In the genomic region with DNA sequence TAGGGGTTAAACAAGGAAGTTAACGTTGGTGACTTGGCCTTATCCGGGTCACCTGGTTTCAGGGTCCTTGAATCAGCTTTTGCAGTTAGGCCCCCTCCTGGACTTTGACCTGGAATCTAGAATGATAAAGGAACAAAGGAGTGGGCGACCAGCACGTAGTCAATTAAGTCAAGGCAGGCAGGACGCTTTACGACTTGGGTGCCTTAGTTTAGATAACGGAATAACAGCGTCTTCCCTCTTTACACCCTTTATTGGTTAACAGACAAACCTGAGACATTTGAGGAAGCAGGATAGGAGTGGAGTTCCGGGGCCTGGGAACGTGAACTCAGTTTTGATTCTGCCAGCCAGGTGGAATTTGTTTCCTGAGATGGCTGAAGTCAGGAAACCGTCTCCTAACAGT, we compare ENCODE assay signal across 40 mouse cellular contexts. TPM values are rescaled to one million over a fixed set of nuclear protein-coding genes. Genes with fewer than 3 reads are reported as not detected.
"Had no signal": no experiment of that assay in that cellular context is flagged by ENCODE, and none has a peak within 500 bp of the region (broad histone marks: within the 10 kb centered on the region; RNA-seq: fewer than 3 reads in every experiment).

No protein-coding gene starts in this region.

- H3K4me3 ChIP-seq: gastrocnemius, adult 2 months; heart, adult 2 months; heart, embryonic 13.5 days; heart, embryonic 15.5 days; hindbrain, embryonic 10.5 days; hindbrain, embryonic 12.5 days; limb, embryonic 13.5 days; limb, embryonic 15.5 days; liver, embryonic 12.5 days had no signal

- H3K4me2 ChIP-seq: heart, embryonic 11.5 days; heart, embryonic 13.5 days; heart, embryonic 15.5 days; hindbrain, embryonic 12.5 days; hindbrain, embryonic 14.5 days; limb, embryonic 13.5 days; limb, embryonic 15.5 days; liver, embryonic 12.5 days had no signal

- DNase-seq: gastrocnemius, adult 2 months; gastrocnemius, postnatal 10 days; gastrocnemius, postnatal 25 days; heart, adult 2 months; heart, postnatal 14 days; heart, postnatal 36 days; kidney, adult 2 months; kidney, postnatal 10 days; kidney, postnatal 25 days; kidney, postnatal 4 days; layer of hippocampus, adult 9-11 months; layer of hippocampus, postnatal 36 days; left cerebral cortex, postnatal 4 days had no signal

- ATAC-seq: hindbrain, embryonic 16.5 days; inflammation-experienced regulatory T-cells, adult 6 months; liver, embryonic 12.5 days had no signal

- H3K27ac ChIP-seq: gastrocnemius, adult 2 months; heart, adult 2 months; heart, embryonic 13.5 days; heart, embryonic 15.5 days; hindbrain, embryonic 10.5 days; hindbrain, embryonic 12.5 days; hindbrain, embryonic 14.5 days; limb, embryonic 13.5 days; limb, embryonic 15.5 days; liver, embryonic 12.5 days; liver, embryonic 14.5 days had no signal

- H3K27me3 ChIP-seq: heart, embryonic 13.5 days; heart, embryonic 15.5 days; hindbrain, embryonic 12.5 days; limb, embryonic 15.5 days; liver, embryonic 12.5 days had no signal

- H3K4me1 ChIP-seq: heart, embryonic 15.5 days; hindbrain, embryonic 10.5 days; hindbrain, embryonic 12.5 days; limb, embryonic 13.5 days; liver, embryonic 12.5 days had no signal

- H3K9me3 ChIP-seq: heart, embryonic 13.5 days; heart, embryonic 15.5 days; hindbrain, embryonic 10.5 days; hindbrain, embryonic 12.5 days; limb, embryonic 13.5 days; limb, embryonic 15.5 days; liver, embryonic 12.5 days had no signal

- H3K36me3 ChIP-seq: heart, embryonic 13.5 days; heart, embryonic 15.5 days; hindbrain, embryonic 10.5 days; hindbrain, embryonic 12.5 days; limb, embryonic 13.5 days; limb, embryonic 15.5 days; liver, embryonic 12.5 days had no signal

- H3K9ac ChIP-seq: heart, embryonic 13.5 days; heart, embryonic 15.5 days; hindbrain, embryonic 12.5 days; hindbrain, embryonic 14.5 days; limb, embryonic 13.5 days; limb, embryonic 15.5 days; liver, embryonic 12.5 days; liver, embryonic 14.5 days had no signal

RNA-seq across cellular contexts. Expression of a gene that starts 13.9 kb away (rescaled TPM):
- total RNA-seq: gastrocnemius, adult 2 months; gastrocnemius, postnatal 10 days; gastrocnemius, postnatal 25 days; gastrocnemius, postnatal 4 days; granulocyte monocyte progenitor cell, adult 5-6 weeks; heart, adult 2 months; heart, postnatal 14 days; heart, postnatal 36 days; layer of hippocampus, adult 8-10 months; layer of hippocampus, postnatal 14 days; layer of hippocampus, postnatal 36 days; left cerebral cortex, adult 18-20 months; left cerebral cortex, adult 8-10 months; left cerebral cortex, postnatal 10 days; left cerebral cortex, postnatal 25 days; left cerebral cortex, postnatal 4 days; liver, adult 2 months had no signal
- polyA plus RNA-seq: frontal cortex, adult 2 months; heart, embryonic 11.5 days; heart, embryonic 13.5 days; heart, embryonic 15.5 days; heart, postnatal 0 days; hindbrain, embryonic 10.5 days; hindbrain, embryonic 12.5 days; hindbrain, embryonic 14.5 days; hindbrain, embryonic 16.5 days; inflammation-experienced regulatory T-cells, adult 6 months; kidney, adult 2 months; kidney, embryonic 14.5 days; kidney, embryonic 16.5 days; limb, embryonic 11.5 days; limb, embryonic 13.5 days; limb, embryonic 15.5 days; liver, adult 2 months; liver, embryonic 12.5 days; liver, embryonic 14.5 days; liver, embryonic 16.5 days had no signal
